Mouse (Mus musculus) brain, embryonic 14.5 days (tissue): Measurements from ENCODE around the gene Majin.

Source experiments
- CTCF ChIP-seq: fragments of 200-500 bp; IDR thresholded peaks from 2 replicates; pipeline ENCODE4 v1.5.1; 2012; ENCODE audit warnings: inconsistent platforms, mild to moderate bottlenecking, moderate library complexity, borderline replicate concordance; ENCODE audit not compliant: insufficient read depth, insufficient read length; ENCODE audit errors: extremely low read depth
- POLR2A ChIP-seq: fragments of 200-500 bp; IDR thresholded peaks from 2 replicates; pipeline ENCODE4 v1.6.1; 2012; ENCODE audit warnings: mild to moderate bottlenecking, inconsistent platforms, borderline replicate concordance; ENCODE audit not compliant: poor library complexity, insufficient read depth, insufficient read length, severe bottlenecking; ENCODE audit errors: extremely low read depth

GRCm38 (mm10) chr19:6264200-6264599 is 80.0 kb downstream of the Majin start:
- TF ChIP-seq CTCF, result no peak
- no peak for TF ChIP-seq POLR2A
